Mouse (Mus musculus) frontal cortex, postnatal 14 days (tissue): ENCODE measurements at regions not wholly inside any gene's neighbourhood (a gene's known extent, or its start where the extent isn't known, plus 50 kb on each side); places are given as distances from the start of the nearest gene placed in this dataset.

Experiments used
- DNase-seq, 2 experiments: peaks; one replicate each; pipeline ENCODE4 v3.0.0; 2022; ENCODE audit warnings: low spot score in 2 of 2

GRCm38 (mm10) chr2:48620815-48621214 is 193.1 kb upstream of the Acvr2a start:
- no peak for DNase-seq

- DNase-seq = no peak
These were observed 191.6 kb upstream of the Acvr2a start for GRCm38 (mm10) chr2:48622316-48622715.

GRCm38 (mm10) chr2:48624040-48624439 is 189.9 kb upstream of the Acvr2a start:
- DNase-seq = peak; percentile 7 to 12

GRCm38 (mm10) chr2:48624461-48624860 is 189.4 kb upstream of the Acvr2a start:
- DNase-seq = no peak

DNA sequence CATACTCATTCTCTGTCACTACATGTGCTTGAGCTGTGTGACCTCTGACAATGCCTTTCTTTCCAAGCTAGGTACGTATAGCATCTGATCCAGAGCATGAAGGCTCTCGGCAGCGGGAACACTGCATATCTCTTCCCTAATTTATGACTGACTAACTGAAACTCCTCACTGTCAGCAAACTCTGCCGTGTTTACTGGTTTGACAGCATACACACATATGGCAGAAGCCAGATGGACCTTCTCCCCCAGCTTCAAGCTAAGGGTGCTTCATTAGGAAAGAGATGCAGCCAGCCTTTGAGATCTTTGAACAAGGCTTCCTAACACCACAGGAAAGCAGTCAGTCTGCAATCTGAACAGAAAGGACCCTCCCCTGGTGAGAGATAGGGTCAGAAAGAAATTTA is 186.9 kb upstream of the Acvr2a start:
- no peak for DNase-seq

GRCm38 (mm10) chr2:48629106-48630050 is 184.5 kb upstream of the Acvr2a start:
- DNase-seq = no peak

GRCm38 (mm10) chr2:48634456-48635174 is 179.3 kb upstream of the Acvr2a start:
- no peak for DNase-seq

DNA sequence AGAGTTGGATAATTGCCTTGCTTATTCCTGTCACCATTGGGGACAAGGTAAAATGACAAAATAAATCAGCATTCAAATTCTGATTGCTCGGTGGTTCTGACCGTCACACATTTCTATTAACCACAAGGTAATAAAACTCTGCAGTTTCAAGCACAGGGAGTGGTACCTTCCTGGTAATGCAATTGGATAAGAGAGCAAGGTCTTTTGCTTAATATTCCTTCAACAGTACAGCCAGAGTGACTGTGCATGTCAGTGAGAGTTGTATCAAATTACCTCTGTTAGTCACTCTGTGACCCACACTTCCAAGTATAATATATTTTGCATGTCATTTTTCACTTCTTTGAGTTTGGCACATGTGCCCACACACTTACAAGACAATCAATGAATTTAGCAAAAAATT is 177.8 kb upstream of the Acvr2a start:
- DNase-seq = no peak

DNA sequence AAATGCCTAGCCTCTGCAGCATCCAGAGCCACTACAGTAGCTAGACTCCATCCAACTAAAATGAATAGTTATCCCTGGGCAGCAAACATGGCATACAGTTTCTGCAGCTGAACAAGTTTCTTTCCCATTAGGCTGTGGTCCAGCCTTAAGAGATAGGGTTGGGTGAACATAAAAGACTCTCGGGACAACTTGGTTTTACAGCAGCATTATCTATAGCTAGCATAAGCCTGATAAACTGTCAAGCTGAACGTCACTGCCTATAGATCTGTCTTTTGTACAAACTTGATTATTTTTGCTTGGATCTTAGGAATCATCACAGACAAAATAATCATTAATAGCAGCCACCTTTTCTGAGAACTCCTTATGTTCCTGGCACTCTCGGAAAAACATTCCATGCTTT is 169.8 kb upstream of the Acvr2a start:
- no peak for DNase-seq

GRCm38 (mm10) chr2:48650281-48650680 is 163.6 kb upstream of the Acvr2a start:
- no peak for DNase-seq

GRCm38 (mm10) chr2:48661222-48661621 is 152.7 kb upstream of the Acvr2a start:
- DNase-seq = no peak

GRCm38 (mm10) chr2:48665103-48665502 is 148.8 kb upstream of the Acvr2a start:
- DNase-seq = no peak

DNA sequence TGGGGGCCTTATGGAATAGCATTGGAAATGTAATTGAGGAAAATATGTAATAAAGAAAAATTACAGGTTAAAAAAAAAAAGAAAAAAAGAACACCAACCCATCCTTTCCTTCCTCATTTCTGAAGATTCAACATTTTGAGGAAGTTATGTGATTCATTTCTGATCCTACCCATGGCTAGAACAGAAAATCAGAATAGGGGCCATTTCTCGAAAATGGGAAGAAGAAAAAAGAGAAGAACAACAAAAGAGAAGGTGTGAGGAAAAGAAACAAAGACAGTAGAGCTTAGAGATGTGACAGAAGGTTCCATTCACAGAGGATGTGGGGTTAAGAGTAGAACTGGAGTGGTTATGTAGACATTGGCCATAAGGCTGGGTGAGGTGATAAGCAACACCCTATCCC is 124.8 kb upstream of the Acvr2a start:
- no peak for DNase-seq

DNA sequence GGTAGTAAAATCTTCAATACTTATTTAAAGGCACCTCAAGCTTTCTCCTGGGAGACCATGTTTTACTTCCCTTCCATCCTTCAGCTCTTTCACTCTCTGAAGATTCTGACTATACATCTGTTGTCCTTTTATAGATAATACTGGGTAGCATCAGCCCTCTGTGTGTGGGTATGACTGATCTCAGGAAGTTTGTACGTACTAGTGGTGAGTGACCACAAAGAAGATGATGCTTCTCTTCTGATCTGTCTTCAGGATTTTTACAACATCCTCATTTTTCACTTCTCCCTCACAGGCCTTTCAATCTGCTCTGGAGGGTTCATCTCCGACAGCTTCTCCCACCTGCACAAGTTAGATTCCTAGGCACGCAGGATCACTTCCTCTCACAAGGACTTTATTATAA is 119.4 kb upstream of the Acvr2a start:
- DNase-seq = no peak

- DNase-seq = no peak
These were observed 113.0 kb upstream of the Acvr2a start for GRCm38 (mm10) chr2:48700886-48701285.

GRCm38 (mm10) chr2:48705103-48705804 is 108.7 kb upstream of the Acvr2a start:
- no peak for DNase-seq

GRCm38 (mm10) chr2:48705805-48706150 is 108.1 kb upstream of the Acvr2a start:
- DNase-seq = no peak

DNA sequence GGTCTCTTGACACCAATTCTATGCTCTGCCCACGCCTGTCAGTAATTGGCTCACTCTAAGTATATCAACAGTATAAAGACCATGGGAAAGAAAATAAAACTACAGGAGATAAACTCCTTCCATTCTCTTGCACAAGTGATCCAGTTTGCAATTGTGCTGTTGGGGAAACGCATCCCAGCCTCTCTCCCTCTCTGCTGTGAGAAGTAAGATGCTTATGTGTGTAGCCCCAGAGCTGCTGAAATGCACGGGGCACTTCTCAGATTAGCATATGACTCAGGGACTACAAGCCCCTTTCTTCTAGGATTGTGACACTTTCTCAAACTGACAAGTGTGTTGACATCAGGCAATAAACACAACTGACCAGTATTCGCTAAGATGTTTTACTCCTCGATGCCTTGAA is 107.7 kb upstream of the Acvr2a start:
- DNase-seq = no peak

GRCm38 (mm10) chr2:48716206-48716605 is 97.7 kb upstream of the Acvr2a start:
- no peak for DNase-seq

- no peak for DNase-seq
These were observed 96.1 kb upstream of the Acvr2a start for GRCm38 (mm10) chr2:48717770-48718169.

DNA sequence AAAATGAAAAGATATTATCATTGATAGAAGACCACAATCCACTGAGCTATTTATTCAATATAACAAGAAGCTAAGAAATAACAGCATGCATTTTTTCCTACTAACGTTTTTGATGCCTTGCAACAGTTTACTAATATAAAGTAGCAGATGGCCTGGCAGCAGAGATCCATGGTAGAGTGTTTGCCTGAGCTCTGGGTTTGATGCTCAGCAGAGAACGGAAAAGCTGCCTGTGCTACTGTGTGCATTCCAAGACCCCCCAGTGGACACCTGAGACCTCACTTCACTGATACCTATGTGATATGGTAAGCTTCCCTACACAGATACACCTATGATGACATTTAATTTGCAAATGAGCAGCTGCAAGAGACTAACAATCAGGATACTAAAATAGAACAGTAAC is 95.6 kb upstream of the Acvr2a start:
- DNase-seq = no peak

DNA sequence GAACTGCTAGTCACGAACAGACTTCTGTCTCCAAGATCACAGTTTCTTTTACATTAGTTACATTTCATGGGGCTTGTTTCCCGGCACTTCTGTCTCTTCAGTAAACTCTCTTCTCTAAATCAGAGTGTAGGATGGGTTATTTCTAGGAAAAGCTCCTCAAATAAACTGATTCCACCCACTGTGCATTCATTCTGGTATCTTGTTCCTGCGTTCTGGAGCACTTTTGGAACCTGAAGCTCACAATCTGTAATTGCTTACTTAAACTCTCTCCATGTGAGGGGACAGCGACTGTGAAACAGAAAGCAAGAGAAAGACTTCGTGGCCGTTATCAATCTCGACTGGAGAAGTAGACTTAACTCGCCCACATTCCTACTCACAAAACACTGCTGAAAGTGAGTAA is 83.1 kb upstream of the Acvr2a start:
- no peak for DNase-seq

GRCm38 (mm10) chr2:48733936-48734335 is 80.0 kb upstream of the Acvr2a start:
- DNase-seq = no peak
